Mouse (Mus musculus): ENCODE results near the gene Slc16a14. TPM values are rescaled to one million over a fixed set of nuclear protein-coding genes. Genes with fewer than 3 reads are reported as not detected.

Slc16a14 gene
- total RNA-seq, 4 experiments from 2014 or later: 3.8 to 19.2 (median 11.4) TPM

DNA sequence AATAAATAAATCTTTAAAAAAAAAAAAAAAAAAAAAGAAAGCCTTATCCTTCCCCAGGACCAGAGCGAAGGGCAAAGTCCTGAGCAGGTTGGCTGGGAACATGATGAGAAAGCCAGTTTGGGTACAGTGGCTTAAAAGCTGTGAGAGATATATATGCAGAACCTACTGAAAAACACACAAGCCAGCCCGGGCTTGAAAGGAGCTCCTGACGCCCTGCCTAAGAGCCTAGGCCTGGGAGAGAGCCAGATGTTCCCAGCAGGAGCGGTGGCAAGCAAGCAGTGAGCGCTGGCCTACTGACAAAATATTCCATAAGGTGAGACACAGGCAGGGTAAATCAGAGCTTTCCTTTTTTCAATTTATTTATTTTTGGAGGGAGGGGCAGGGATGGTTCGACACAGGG, 68.7 kb downstream of the Slc16a14 start:
- DNase-seq: no peak

DNA sequence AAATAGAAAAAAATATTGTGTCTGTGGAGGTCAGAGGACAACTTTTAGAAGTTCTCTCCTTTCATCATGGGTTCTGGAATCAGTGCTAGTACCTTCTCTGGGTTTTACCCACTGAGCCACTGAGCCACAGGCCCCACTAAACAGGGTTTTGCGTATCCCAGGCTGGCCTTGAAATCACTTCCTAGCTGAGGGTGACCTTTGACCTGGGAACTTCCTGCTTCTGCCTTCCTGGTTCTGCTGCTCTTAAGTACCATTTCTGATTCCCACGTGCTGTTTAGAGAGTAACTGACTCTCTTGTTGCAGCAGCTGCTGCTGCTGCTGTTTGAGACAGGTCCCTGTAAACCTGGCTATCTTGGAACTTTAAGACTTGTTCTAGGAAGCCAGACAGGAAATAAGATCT, 70.3 kb downstream of the Slc16a14 start:
- no peak for DNase-seq

DNA sequence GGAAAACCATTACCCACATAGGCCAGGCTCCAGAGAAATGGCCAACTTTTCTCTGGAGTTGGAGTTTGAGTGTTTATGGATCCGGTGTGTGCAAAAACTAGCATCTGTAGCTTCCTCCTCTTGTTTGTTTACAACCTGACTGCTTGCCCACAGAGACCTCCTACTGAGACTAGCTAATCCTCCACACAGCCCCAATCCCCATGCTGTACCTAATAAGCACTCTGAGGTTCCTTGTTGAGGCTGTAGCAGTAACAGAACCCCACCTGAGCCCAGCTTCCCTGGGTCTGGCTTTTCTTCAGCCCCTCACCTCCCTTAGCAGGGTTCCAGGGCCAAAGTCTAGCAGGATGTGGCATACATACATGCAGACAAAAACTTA, 73.7 kb downstream of the Slc16a14 start:
- DNase-seq: no peak

DNA sequence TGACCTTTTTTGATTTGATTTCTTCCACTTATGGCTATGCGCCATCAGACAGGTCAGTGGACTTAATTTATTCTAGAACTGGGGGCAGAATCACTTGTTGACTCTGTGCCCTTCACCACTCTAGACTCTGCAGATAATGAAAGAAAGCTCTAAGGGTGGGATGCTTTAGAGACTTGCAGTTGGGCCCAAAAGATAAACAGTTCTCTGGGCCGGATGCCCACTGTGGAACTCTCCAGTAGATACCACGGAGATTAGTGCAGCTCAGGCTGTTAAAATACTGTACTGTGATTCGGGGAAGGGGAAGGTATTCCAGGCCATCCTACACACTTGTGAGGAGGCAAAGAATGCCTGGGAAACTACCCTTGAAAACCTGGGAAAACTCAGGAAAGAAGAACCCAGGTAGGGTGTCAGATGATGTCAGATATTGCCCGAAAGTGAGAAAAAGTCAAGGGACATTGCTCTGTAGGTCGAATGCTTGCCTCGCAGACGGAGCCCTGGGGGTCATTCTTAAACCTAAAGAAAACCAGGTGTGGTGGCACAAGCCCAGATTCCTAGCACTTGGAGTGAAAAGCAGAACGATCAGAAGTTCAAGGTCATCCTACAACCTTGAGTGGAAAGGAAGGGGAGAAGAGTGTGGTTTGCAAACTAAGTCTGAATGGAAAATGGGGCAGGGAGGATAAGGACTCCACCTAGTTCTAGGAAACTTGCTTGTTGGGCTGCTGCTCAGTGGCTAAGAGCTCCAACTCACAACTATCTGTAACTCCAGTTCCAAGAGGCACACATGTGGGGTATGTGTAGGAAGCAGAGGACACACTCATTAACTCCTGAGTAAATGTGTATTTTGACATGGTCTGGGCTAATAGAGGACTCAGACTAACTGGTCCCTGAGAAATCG, 74.3 kb downstream of the Slc16a14 start:
- no peak for DNase-seq

DNA sequence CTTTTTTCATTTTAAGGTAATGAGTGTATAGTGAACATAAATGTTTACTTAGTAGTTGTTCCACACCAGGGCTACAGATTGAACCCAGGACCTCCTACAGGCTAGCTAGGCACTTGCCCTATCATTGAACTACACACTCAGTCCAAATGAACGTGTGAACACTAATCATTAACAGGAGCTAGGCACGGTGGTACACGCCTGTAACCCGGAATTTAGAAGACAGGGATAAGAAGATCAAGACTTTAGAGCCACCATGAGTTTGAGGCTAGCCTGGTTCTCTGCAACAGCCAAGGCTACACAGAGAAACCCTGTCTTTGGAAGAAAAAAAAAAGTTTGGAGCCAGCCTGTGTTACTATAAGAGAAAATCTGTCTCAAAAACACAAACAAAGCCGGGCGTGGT, 75.3 kb downstream of the Slc16a14 start:
- no peak for DNase-seq

Other genes with a start within 250 kb of the Slc16a14 start
- gene Dner, start 238.9 kb downstream of the Slc16a14 start, total RNA-seq (2022): 1 to 10 TPM; 5.0 to 9.6 (median 6.0) TPM
- 10 to 100 TPM; 16.0 to 20.6 (median 18.0) TPM for gene Fbxo36, start 95.3 kb downstream of the Slc16a14 start, total RNA-seq (2022)
- gene Trip12, start 94.6 kb downstream of the Slc16a14 start, total RNA-seq (2022): 100 to 1,000 TPM; 216 to 293 (median 285) TPM
- not detected for gene Gm10553, start 165.0 kb upstream of the Slc16a14 start, total RNA-seq (2022)
- gene A530032D15Rik, start 174.7 kb upstream of the Slc16a14 start, total RNA-seq (2022): 1 to 10 TPM in 1 of 4 experiments, under 1 TPM in 2, not detected in 1; 0.61 to 1.2 (median 0.89) TPM